Mouse (Mus musculus): ENCODE results near the gene Cd4.
"Not testable (repeated sequence)": the region's sequence is repeated elsewhere in the genome, so short reads cannot be mapped to it uniquely, and the experiment has no call there.

Cd4 gene

GRCm38 (mm10) chr6:124915942-124916694 lies 28.1 kb upstream of the Cd4 start:
- peak; percentile 58 for DNase-seq (ENCODE audit: low read depth)

GRCm38 (mm10) chr6:124915160-124915941 lies 27.3 kb upstream of the Cd4 start:
- no peak for DNase-seq (ENCODE audit: low read depth)

GRCm38 (mm10) chr6:124914511-124914910 lies 26.5 kb upstream of the Cd4 start:
- DNase-seq (ENCODE audit: low read depth), result no peak

GRCm38 (mm10) chr6:124913721-124914285 lies 25.8 kb upstream of the Cd4 start:
- no peak for DNase-seq (ENCODE audit: low read depth)

DNA sequence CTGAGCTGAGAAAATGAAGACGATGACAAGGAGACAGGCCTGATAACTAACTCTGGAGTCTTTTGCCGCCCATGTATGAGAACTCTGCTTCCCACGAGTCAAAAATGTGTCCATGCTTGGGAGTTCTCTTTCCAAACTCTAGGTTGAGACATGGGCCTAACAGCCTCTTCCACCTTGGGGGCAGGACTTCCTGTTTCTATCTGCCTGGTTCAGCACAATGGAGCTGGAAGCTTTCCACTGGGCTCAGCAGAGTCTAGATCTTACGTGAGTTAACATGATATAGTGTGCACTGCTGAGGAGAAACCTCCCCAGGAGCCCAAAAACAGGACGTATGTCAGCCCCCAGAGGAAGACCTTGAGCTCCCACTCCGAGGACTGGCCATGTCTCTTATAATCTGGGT lies 25.2 kb upstream of the Cd4 start:
- no peak for DNase-seq (ENCODE audit: low read depth)

- no peak for DNase-seq (ENCODE audit: low read depth)
Observed at GRCm38 (mm10) chr6:124911533-124912218, 23.7 kb upstream of the Cd4 start, which contains the start of gene Lag3. TSS of gene Lag3 (minus strand) at chr6:124911705.

- DNase-seq (ENCODE audit: low read depth), result no peak
Observed at GRCm38 (mm10) chr6:124910032-124910431, 22.0 kb upstream of the Cd4 start.

DNA sequence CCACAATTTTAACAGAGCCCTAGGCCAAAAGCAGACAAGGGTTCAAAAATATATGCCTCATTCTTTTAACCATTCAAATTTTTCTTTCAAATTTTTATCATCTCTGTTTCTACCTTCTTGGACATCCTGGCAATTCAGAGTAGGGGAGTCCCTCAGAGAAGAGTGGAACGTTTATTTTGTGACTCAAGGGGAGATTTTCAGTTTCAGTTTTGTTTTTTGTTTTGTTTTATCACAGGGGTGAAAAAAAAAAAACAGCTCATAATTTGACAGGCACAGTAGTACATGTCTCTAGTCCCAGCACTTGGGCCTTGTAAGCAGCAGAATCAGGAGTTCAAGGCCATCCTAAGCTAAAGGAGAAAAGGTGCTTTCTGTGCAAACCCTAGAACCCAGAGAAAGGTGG lies 19.7 kb upstream of the Cd4 start:
- no peak for DNase-seq (ENCODE audit: low read depth)

GRCm38 (mm10) chr6:124904991-124905860 lies 17.2 kb upstream of the Cd4 start:
- no peak for DNase-seq (ENCODE audit: low read depth)

- DNase-seq (ENCODE audit: low read depth), result peak; percentile 92
Observed at GRCm38 (mm10) chr6:124904161-124904981, 16.4 kb upstream of the Cd4 start.

DNA sequence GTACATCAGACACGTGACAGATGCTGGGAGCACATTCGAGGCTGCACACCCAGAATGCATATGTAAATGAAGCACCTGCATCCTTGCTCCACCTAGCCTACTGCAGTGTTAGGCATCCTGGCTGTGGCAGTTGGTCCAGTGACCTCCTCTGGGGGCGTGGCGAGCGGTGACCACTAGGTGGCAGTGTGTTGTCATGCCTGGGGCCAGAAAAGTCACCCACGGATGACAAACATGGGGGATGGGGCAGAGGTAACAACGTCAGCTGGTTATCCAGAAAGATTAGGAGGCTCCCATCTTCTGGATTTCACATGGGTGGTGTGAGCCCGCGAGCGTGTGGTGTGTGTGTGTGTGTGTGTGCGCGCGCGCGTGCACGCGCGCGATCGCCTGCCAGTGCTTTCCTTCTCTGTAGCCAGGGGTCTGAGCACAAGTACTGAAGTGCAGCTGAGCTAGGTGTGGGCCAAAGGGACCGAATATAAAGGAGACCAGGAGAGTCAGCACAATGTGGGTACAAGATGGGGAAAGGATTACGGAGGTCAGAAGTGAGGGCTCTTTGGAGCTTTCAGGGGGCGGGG lies 15.6 kb upstream of the Cd4 start:
- peak; percentile 95 for DNase-seq (ENCODE audit: low read depth)

DNA sequence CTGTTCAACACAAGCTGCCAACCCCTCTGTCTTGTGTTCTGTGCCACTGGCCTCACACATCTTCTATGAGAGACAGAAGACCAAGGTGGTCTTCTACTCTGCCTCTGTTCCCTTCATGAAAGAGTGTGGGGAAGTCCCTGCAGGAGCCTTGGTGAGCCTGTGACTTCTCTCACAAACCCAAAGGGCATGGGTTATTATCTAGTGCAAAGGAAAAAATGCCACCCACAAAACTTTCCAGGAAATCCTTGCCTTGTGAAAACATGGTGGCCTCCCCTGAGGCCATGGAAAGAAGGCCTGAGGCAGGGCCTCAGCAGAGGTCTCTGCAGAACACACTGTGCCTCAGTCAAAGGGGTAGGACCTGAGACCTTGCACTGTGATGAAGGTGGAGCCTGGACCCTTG lies 13.8 kb upstream of the Cd4 start:
- DNase-seq (ENCODE audit: low read depth), result no peak

DNA sequence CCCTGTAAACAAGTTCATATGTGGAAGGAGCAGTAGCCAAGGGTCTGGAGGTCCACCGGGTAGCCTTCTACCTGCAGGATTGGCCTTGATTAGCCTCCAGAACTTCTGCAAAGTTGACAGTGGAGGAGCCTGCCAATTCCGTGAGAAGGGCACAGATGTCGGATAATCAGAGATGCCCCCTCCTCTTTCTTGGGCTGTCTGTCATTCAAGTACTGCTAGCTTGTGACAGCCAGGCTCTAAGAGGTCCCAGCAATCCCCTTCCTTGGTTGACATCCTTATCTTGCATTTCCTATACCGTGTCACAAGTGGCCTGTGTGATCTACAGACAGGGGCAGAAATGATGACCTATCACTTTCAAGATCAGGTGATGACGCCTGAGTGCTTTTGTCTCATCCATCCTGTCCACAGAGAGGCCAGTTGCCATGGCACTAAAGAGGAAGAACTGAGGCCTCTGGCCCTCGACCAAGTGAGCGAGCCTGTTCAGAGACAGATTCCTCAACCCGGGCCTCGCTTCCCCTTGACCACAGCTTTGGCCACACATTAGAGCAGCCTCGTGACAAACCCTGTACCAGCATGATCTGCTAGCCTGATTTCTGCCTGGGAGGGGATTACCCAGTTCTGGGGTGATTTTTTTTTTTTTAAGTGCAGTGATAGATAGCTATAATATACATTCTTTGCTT lies 12.9 kb upstream of the Cd4 start:
- DNase-seq (ENCODE audit: low read depth), result peak; percentile 36

- DNase-seq (ENCODE audit: low read depth), result no peak
Observed at GRCm38 (mm10) chr6:124900056-124900800, 12.2 kb upstream of the Cd4 start.

DNA sequence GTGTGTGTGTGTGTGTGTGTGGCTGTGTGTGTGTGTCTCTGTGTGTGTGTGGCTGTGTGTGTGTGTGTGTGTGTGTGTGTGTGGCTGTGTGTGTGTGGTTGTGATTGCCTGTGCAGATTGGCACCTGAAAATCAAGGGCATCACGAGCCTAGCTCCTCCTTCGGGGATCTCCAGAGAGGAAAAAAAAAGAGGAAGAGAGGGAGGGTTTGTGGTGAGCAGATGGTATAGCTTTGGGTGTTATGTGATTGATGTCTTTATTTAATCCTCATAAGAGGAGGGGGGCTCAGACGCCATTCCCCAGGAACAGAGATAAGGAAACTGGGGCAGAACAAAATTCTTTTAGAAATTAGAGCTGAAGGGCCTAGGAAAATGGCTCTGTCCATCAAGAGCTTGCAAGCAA lies 10.3 kb upstream of the Cd4 start:
- DNase-seq (ENCODE audit: low read depth), result no peak

- not testable (repeated sequence) for DNase-seq (ENCODE audit: low read depth)
Observed at GRCm38 (mm10) chr6:124894113-124894512, 6.1 kb upstream of the Cd4 start.

DNA sequence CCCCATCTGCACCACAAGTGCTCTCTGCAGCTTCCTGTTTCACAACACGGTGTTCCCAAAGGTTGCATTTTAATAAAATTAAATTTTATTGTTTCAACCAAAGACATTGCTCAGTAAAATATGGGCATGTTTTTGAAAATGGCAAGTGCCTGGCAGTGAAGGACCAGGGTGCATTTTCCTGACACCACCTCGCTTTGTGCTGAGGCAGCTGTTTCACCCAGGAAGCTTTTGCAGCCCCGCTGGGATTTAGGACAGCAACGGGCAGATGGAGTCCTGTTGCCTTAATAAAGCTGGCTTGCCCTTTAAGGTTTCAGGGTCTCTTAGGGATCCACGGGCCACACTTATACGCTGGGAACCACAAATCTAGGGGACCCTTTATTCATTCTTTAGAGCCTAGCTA lies 3.0 kb upstream of the Cd4 start:
- DNase-seq (ENCODE audit: low read depth), result no peak

- DNase-seq (ENCODE audit: low read depth), result no peak
Observed at GRCm38 (mm10) chr6:124888555-124889125, 619 bp upstream of the Cd4 start.
